Mouse (Mus musculus): Measurements from ENCODE around the gene Arhgap32.

GRCm38 (mm10) chr9:32278052-32278451, 162.1 kb downstream of the Arhgap32 start:
- TF ChIP-seq CTCF (IDR thresholded peaks at IDR 0.05; ENCODE audit: insufficient read depth, low read depth, low read length) = no peak
- no peak for TF ChIP-seq POLR2A (IDR thresholded peaks at IDR 0.05; ENCODE audit: insufficient read depth, low read depth, low read length)
